Mouse (Mus musculus) lung, postnatal 4 days (tissue): ENCODE data around the gene Dynlt3.
"Not testable (repeated sequence)": the region's sequence is repeated elsewhere in the genome, so short reads cannot be mapped to it uniquely, and the experiment has no call there.

Experiments used
- DNase-seq, 2 experiments: peaks; one replicate each; pipeline ENCODE4 v3.0.0; 2021

Dynlt3 gene

DNA sequence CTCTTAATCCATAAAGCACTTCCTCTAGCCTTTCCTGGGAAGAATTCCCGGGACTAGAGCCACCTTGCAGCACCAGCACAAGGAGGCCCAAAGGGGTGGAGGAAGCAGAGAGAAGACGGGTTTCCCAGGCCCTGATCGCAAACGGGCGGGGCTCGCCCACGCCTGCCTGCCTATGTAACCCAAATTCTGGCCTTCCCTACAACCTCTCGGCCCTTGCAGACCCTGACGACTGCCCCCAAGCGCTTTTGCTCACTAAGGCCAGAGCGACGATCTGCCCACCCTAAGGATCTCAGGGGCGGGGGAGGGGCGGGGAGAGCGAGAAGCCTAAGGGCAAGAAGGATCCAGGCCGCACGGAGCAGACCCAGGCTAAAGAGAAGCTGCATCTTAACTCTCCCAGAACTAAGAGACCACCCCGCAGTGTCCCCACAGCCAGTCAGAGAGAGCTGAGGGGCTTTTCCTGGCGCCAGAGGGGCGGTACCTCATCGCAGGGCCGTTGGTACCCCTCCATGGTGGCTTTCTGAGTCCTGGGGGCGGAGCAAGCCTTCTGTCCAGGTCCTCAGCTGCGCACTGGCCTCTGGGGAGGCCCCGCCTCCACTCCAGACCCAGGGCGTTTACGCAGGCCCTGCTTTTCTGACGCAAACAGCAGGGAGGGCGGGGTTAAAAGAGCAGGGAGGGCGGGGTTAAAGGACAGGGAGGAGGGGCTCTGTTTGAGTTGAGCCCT lies at the start of gene Dynlt3:
Dynlt3 (minus strand) TSS at position 613 of the 721 bp plus-strand sequence.
- DNase-seq: peak; percentile 84 to 91

- no peak for DNase-seq
Observed at GRCm38 (mm10) chrX:9699815-9700214, 37.0 kb upstream of the Dynlt3 start.

DNA sequence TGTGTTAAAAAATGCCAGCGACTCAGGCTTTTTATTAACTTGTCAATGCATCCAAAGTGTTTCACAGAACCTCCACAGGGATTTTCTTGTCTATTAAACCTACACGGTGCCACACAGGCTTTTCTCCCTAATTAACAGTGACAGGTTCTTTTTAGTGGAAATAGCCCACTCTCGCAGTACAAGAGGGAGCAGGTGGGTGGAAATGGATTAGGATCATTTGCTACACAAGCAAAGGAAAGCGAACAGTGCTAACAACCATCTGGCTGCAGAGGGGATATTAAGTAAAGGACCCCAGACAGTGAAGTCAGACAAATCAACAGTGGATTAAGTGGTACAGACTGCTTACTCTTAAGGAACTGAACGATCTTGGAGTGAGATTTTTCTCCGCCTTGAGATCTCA lies 33.2 kb upstream of the Dynlt3 start:
- no peak for DNase-seq

- peak in 1 of 2 experiments; percentile 39 for DNase-seq
Observed at GRCm38 (mm10) chrX:9672040-9672439, 9.2 kb upstream of the Dynlt3 start.

- no peak for DNase-seq
Observed at GRCm38 (mm10) chrX:9671418-9671817, 8.6 kb upstream of the Dynlt3 start.

DNA sequence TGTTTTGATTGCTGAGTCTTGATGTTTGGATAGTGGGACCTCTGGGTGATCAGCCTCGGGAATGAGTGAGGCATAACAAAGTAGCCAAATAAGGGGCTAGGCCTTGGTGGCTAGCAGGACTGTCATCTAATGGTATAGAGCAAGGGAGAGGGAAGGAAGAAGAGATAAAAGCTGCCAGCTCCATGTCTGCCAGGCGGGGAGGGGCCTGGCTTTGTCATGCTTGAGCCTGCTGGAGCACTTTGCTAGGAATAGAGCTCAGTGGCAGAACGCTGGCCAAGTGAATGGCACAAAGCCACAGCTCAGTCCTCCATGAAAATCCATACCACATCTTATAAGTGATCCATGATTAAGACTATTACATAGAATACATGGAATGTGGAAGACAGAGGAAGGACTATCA lies 10.0 kb downstream of the Dynlt3 start:
- DNase-seq: peak in 1 of 2 experiments; percentile 23

GRCm38 (mm10) chrX:9640594-9640993 lies 22.2 kb downstream of the Dynlt3 start:
- DNase-seq: not testable (repeated sequence)

GRCm38 (mm10) chrX:9640126-9640525 lies 22.7 kb downstream of the Dynlt3 start:
- not testable (repeated sequence) for DNase-seq
